ENCODE assay signal across 8 mouse cellular contexts in the genomic region with DNA sequence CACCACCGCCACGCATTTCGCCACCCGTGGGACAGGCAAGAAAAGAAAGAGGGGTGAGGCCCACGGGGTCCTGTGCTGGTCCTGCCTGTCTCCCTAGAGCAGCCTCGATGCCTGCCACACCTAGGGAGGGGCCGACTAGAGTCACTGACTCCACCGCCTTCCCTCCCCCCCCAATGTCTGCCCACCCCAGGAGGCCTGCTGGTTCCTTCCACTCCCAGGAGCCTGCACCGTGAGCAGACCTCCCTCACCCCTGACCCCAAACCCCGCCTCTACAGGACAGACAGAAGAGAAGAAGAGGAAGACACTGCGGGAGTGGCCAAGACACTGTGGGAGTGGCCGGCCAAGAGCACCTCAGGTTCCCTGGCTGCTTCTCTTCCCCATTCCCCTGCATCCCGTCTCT. TPM values are rescaled to one million over a fixed set of nuclear protein-coding genes. Genes with fewer than 3 reads are reported as not detected.
DNase-seq lines count a peak whose midpoint lies in the region; ATAC-seq and TF ChIP-seq lines count a peak whose summit lies in the region.

No protein-coding gene starts in this region.

- H3K4me1 ChIP-seq in hindbrain, embryonic 10.5 days (replicated peaks): peaks cover 7% of the 10 kb centered on the region; the same call in 1 of the 2 replicates
- no peaks in the 10 kb centered on the region for H3K4me1 ChIP-seq in hindbrain, embryonic 16.5 days (ENCODE audit: control insufficient read depth, insufficient read depth, low read depth, low read length)
- H3K4me1 ChIP-seq in ES-E14 (ENCODE audit: control insufficient read depth in 2 of 2, insufficient read depth in 2 of 2, low read length in 2 of 2, poor library complexity in 1 of 2): peaks cover 0 to 2% of the 10 kb centered on the region in 2 experiments; a peak in 1 of 4 replicates
- H3K4me1 ChIP-seq in hindbrain, embryonic 12.5 days: no peaks in the 10 kb centered on the region
- H3K4me1 ChIP-seq in megakaryocyte, embryonic 14.5 days: peaks cover 5% of the 10 kb centered on the region; the same call in 1 of the 2 replicates

- H3K9ac ChIP-seq in hindbrain, embryonic 16.5 days (ENCODE audit: low read depth, low read length): no peak overlapping the region
- peak overlapping the region; percentile 48 for H3K9ac ChIP-seq in ES-E14 (ENCODE audit: insufficient read depth, low read depth, low read length, poor library complexity, severe bottlenecking)
- no peak overlapping the region for H3K9ac ChIP-seq in hindbrain, embryonic 12.5 days

- no peaks in the 10 kb centered on the region for H3K36me3 ChIP-seq in hindbrain, embryonic 10.5 days
- no peaks in the 10 kb centered on the region for H3K36me3 ChIP-seq in hindbrain, embryonic 16.5 days (ENCODE audit: control insufficient read depth, insufficient read depth, low read length)
- H3K36me3 ChIP-seq in ES-E14 (ENCODE audit: control insufficient read depth, insufficient read depth, low read length, poor library complexity, severe bottlenecking): no peaks in the 10 kb centered on the region; the same call in 1 of the 2 replicates
- H3K36me3 ChIP-seq in hindbrain, embryonic 12.5 days: no peaks in the 10 kb centered on the region
- no peaks in the 10 kb centered on the region for H3K36me3 ChIP-seq in megakaryocyte, embryonic 14.5 days (replicated peaks; ENCODE audit: low read length)

- H3K4me2 ChIP-seq in hindbrain, embryonic 16.5 days (ENCODE audit: low read length): no peak overlapping the region
- H3K4me2 ChIP-seq in hindbrain, embryonic 12.5 days (replicated peaks): peak overlapping the region; percentile 24

- no peak overlapping the region for H3K27ac ChIP-seq in hindbrain, embryonic 10.5 days
- no peak overlapping the region for H3K27ac ChIP-seq in hindbrain, embryonic 16.5 days (ENCODE audit: low read depth, low read length)
- H3K27ac ChIP-seq in ES-E14 (ENCODE audit: insufficient read depth, low read depth, low read length, poor library complexity, severe bottlenecking): peak overlapping the region; percentile 29; the same call in 1 of the 2 replicates
- no peak overlapping the region for H3K27ac ChIP-seq in hindbrain, embryonic 12.5 days

- no peak for ATAC-seq in hindbrain, embryonic 16.5 days
- ATAC-seq in hindbrain, embryonic 12.5 days (ENCODE audit: low FRiP score): peak; percentile 38

- peaks cover 23% of the 10 kb centered on the region; the same call in 1 of the 2 replicates for H3K9me3 ChIP-seq in hindbrain, embryonic 10.5 days
- peaks cover under 1% of the 10 kb centered on the region; the same call in 1 of the 2 replicates for H3K9me3 ChIP-seq in hindbrain, embryonic 16.5 days (ENCODE audit: control insufficient read depth, low read length)
- no peaks in the 10 kb centered on the region for H3K9me3 ChIP-seq in ES-E14 (ENCODE audit: control insufficient read depth, insufficient read depth, low read depth, low read length)
- peaks cover 7% of the 10 kb centered on the region; the same call in 1 of the 2 replicates for H3K9me3 ChIP-seq in hindbrain, embryonic 12.5 days (replicated peaks)
- peaks cover 33% of the 10 kb centered on the region for H3K9me3 ChIP-seq in megakaryocyte, embryonic 14.5 days

- no peak for DNase-seq in hindbrain, embryonic 10.5 days (ENCODE audit: low spot score)
- peak; percentile 52 for DNase-seq in ES-E14 (ENCODE audit: low read depth, low spot score)
- no peak for DNase-seq in spleen, postnatal 4 days (ENCODE audit: low spot score in 2 of 2)
- DNase-seq in thymus, adult 18-20 months: no peak
- DNase-seq in thymus, postnatal 4 days: no peak

- no peaks in the 10 kb centered on the region for H3K27me3 ChIP-seq in hindbrain, embryonic 10.5 days (ENCODE audit: insufficient read depth, poor library complexity, severe bottlenecking)
- no peaks in the 10 kb centered on the region for H3K27me3 ChIP-seq in hindbrain, embryonic 16.5 days (replicated peaks; ENCODE audit: control insufficient read depth, insufficient read depth, low read length)
- no peaks in the 10 kb centered on the region for H3K27me3 ChIP-seq in hindbrain, embryonic 12.5 days
- H3K27me3 ChIP-seq in megakaryocyte, embryonic 14.5 days (replicated peaks): no peaks in the 10 kb centered on the region

- in situ Hi-C loops in ES-E14 (cut with MboI; ENCODE audit: low sequenced_read_pairs in 2 of 2, unreplicated experiment in 2 of 2): no loop called here

- peak overlapping the region; percentile 29 for H3K4me3 ChIP-seq in hindbrain, embryonic 10.5 days
- H3K4me3 ChIP-seq in hindbrain, embryonic 16.5 days (ENCODE audit: low read length): no peak overlapping the region
- H3K4me3 ChIP-seq in ES-E14 (ENCODE audit: insufficient read depth in 1 of 2, low read depth in 1 of 2, low read length in 2 of 2, poor library complexity in 1 of 2, severe bottlenecking in 1 of 2): peak overlapping the region; percentile 74 to 75
- H3K4me3 ChIP-seq in hindbrain, embryonic 12.5 days: peak overlapping the region; percentile 7; the same call in 1 of the 2 replicates
- peak overlapping the region; percentile 70 for H3K4me3 ChIP-seq in megakaryocyte, embryonic 14.5 days (replicated peaks)

- 45% methylated on average over 13 of the region's 13 CpGs for WGBS in hindbrain, embryonic 10.5 days
- WGBS in hindbrain, embryonic 16.5 days: 51% methylated on average over 13 of the region's 13 CpGs
- WGBS in hindbrain, embryonic 12.5 days: 40% methylated on average over 11 of the region's 13 CpGs

TF ChIP-seq in ES-E14, 5 proteins besides CTCF, POLR2A, EP300 and RAD21:
- TF ChIP-seq MAFK (IDR thresholded peaks at IDR 0.05; ENCODE audit: insufficient read depth, low read depth, low read length) (no peak), HCFC1 (IDR thresholded peaks at IDR 0.05; ENCODE audit: borderline replicate concordance, insufficient read depth, low read length) (no peak), ZNF384 (IDR thresholded peaks at IDR 0.05; ENCODE audit: low read depth, low read length) (no peak), ZC3H11A (IDR thresholded peaks at IDR 0.05; ENCODE audit: borderline replicate concordance, low read depth, low read length) (no peak), CHD2 (IDR thresholded peaks at IDR 0.05; ENCODE audit: low read depth, low read length) (no peak)

RNA-seq across cellular contexts. Expression of a gene that starts 12.5 kb away (rescaled TPM):
- polyA plus RNA-seq in hindbrain, embryonic 10.5 days (2016; fragmentation: Nextera tagmentation; extraction: Ambion mirVana): 9.0 and 10.2 TPM in 2 replicates
- 6.3 and 7.8 TPM in 2 replicates for polyA plus RNA-seq in hindbrain, embryonic 16.5 days (2015; fragmentation: Nextera tagmentation; extraction: Ambion mirVana)
- 8.2 and 11.7 TPM in 2 replicates for total RNA-seq in ES-E14 (2012; rRNA removed)
- polyA plus RNA-seq in hindbrain, embryonic 12.5 days (2016; fragmentation: Nextera tagmentation; extraction: Ambion mirVana): 10.2 and 11.9 TPM in 2 replicates
- polyA plus RNA-seq in megakaryocyte, embryonic 14.5 days (2012; ENCODE audit: insufficient read depth, low replicate concordance): 1.00 and 1.2 TPM in 2 replicates
